Mouse (Mus musculus) neutrophil, adult 59 days (primary cell): ENCODE data around the gene Bspry. TPM values are rescaled to one million over a fixed set of nuclear protein-coding genes. Genes with fewer than 3 reads are reported as not detected.

Source experiments
- total RNA-seq, 2 experiments: library from RNA; stranded (reverse); gene quantifications; 1 replicate in 1 of 2; 2 replicates in 1 of 2; pipeline ENCODE4 v1.2.4; 2023

The Bspry gene
- total RNA-seq = under 1 TPM; 0.42 to 0.82 TPM

DNA sequence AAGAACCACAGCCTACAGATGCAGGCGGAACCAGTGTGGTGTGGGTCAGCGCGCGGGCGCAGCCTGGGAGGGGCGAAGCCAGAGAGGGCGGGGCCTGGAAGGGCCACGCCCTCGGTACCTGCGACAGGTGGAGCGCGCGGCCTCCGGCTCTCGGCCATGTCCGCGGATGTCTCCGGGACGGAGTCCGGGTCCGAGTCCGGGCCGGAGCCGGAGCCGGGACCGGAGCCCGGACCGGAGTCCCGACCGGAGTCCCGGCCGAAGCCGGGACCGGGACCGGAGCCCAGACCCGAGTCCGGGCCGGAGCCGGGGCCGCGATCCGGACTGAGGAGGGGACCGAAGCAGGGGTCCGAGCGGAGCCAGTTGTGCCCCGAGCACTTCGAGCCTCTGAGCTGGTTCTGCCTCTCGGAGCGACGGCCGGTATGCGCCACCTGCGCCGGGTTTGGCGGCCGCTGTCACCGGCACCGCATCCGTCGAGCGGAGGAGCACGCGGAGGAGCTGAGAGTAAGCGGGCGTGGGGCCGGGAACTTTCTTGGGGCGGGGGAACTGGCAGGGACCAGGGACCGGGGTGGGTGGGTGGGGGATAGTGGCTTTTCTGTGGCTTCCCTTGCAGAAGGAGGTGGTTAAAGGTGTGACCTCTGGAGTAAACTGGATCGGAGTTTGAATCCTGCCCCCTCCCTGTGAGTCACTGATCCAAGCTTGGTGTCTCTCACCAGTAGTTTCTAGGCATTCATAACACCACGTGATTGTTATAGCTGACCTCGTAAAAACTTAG is at the start of gene Bspry:
Gene Bspry (plus strand): TSS at position 117 of the 772 bp plus-strand sequence.

DNA sequence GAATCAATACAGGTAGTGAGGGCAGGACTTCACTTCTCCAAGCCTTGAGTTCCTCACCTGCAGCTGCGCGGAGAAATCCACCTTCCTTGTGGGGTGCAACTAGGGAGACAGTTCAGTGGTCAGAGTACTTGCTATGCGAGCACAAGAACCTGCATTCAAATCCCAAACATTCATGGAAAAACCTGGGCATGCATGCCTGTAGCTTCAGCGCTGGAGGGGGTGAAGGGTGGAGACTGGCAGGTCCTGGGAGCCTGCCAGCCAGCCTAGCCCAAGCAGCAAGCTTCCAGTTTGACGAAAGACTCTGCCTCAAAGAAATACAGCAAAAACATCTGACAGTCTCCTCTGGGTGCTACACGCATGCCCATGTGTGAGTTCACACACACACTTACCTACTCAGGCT is 44.8 kb upstream of the Bspry start, which contains the start of gene Rnf183:
Gene Rnf183 (minus strand): TSS at position 172 of the 400 bp plus-strand sequence.

DNA sequence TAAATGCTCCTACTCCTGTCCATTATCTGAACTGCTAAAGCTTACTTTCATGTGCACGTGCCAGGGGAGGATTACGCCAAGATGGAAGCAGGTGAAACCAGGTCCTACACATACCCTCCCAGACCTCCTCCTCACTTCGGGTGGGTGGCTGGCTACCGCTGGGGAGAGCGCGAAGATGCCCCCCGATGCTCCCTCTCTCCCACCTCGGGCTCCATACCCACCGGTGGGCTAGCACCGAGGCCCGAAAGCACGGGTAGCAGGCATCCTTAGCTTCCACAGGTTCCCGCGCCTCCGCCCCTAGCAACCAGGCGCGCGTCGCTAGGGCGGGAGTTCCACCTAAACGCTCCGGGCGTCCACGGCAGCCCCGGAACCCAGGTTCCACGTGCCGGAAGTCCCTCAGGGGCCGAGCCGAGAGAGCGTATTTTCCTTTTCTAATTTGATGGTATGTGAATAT is 9.2 kb upstream of the Bspry start, which contains the start of gene Wdr31:
Gene Wdr31 (minus strand): TSS at position 299 of the 454 bp plus-strand sequence.

DNA sequence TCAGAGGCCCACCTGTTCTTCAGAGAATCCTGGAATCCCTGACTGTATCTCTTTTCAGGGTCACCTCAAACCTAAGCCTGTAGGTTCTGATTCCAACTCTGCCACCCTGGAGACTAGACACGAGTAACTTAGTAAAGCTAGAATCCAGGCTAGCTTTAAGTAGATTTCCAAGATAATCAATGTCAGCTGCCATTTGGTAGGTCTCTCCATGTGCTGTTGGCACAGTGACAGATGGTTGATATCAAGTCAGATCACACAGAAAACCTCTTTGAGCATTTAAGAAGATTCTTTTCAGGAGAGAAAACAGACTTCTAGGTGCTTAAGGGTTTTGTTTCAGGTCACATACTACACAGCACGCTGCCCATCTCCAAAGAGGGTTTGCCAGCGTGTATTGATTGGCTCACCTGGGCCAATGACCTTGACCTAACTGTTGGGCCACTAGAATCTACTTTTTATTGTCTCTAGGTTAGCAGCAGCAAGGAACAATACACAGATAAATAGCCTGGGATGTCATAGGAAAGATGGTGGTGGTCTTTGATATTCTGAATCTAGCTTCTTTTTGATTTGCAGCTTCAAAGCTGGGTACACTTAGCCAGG is 23.6 kb downstream of the Bspry start, which contains the start of gene Hdhd3:
Gene Hdhd3 (minus strand): TSS at position 94 of the 597 bp plus-strand sequence.

DNA sequence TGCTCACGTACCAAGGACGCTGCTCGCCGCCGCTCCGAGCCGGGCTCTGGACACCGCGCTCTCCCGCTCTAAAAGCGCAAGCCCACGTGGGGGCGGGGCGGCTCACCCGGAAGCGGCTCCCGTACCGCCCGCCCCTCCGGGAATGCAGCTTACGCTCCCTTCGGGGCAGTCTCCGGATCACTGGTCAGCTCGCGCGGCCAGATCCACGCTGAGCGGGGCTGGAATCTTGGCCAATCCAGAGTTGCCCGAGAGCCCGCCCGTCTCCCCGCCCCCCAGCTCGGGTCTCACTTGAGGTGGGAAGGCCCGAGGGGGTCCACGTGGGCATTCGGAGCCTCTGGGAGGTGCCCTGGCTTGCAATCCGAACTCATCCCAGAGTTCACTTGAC is 40.0 kb downstream of the Bspry start, which contains the start of gene Alad:
Gene Alad (minus strand): TSS at position 70 of the 385 bp plus-strand sequence.

DNA sequence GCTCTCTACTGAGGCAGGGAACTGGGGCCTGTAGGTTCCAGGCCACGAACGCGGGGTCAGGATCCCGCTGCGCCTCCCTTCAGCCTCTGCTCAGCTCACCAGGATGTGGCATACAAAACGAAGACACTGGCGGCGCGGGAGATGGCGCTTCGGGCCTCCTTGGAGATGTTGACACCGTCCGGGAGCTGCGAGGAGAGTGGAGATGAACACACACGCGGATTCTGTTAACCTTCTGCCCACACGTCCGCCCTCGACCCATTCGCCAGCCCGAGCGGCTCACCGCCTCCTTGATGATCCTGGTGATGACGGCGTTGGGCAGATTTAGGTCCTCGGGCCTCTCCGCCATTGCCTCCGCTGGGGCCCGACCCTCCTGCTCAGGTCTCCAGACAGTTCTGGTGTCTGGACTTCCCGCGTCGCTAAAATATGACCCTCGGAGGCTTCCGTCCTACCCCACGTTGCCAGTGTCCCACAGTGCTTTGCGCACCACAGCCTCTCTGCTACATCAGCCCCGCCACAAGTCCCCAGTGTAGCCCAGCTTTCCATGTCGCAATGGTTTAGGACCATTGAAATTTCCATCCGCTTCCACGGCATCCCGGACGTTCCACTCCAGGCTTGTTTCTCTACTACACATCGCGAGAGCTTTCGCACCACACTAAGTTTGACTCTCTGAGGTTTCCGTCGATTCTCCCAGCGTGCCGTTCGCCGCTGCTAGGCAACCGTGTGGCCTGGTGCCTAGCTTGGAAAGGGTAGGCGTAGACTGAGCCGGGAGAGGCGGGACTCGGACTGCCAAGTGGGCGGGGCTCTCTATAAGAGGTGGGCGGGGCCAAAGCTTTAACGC is 45.0 kb downstream of the Bspry start, which contains the start of the genes Pole3 and 4933430I17Rik:
Gene Pole3 (minus strand): TSS at position 418 of the 838 bp plus-strand sequence.
Gene 4933430I17Rik (plus strand): TSS at position 719 of the 838 bp plus-strand sequence.

Other genes starting within 250 kb of the Bspry start
- not detected for gene Zfp37, start 249.0 kb upstream of the Bspry start, total RNA-seq
- 10 to 100 TPM; 51.4 to 57.8 TPM for gene Slc31a2, start 217.5 kb upstream of the Bspry start, total RNA-seq
- gene Fkbp15, start 119.5 kb upstream of the Bspry start, total RNA-seq = 10 to 100 TPM; 83.4 to 94.3 TPM
- 10 to 100 TPM; 12.1 to 13.3 TPM for gene Slc31a1, start 119.3 kb upstream of the Bspry start, total RNA-seq
- gene Cdc26, start 71.4 kb upstream of the Bspry start, total RNA-seq = 10 to 100 TPM; 36.9 to 41.2 TPM
- gene Prpf4, start 71.3 kb upstream of the Bspry start, total RNA-seq = 1 to 10 TPM; 7.9 to 8.9 TPM
- not detected for gene Rnf183, start 44.8 kb upstream of the Bspry start, total RNA-seq
- gene Wdr31, start 9.2 kb upstream of the Bspry start, total RNA-seq = 1 to 10 TPM in 1 of 2 experiments, not detected in 1; 1.5 TPM
- 1 to 10 TPM; 1.1 to 1.2 TPM for gene Hdhd3, start 23.4 kb downstream of the Bspry start, total RNA-seq
- 10 to 100 TPM; 12.3 to 32.6 TPM for gene Alad, start 39.9 kb downstream of the Bspry start, total RNA-seq
- 10 to 100 TPM; 16.3 to 21.8 TPM for gene Pole3, start 45.0 kb downstream of the Bspry start, total RNA-seq
- under 1 TPM in 1 of 2 experiments, not detected in 1; 0.38 TPM for gene 4933430I17Rik, start 45.3 kb downstream of the Bspry start, total RNA-seq
- gene Rgs3, start 79.8 kb downstream of the Bspry start, total RNA-seq = 10 to 100 TPM; 78.1 to 86.0 TPM